Mouse (Mus musculus): ENCODE measurements around the gene Adamtsl3. TPM values are rescaled to one million over a fixed set of nuclear protein-coding genes. Genes with fewer than 3 reads are reported as not detected.

Gene Adamtsl3
- polyA plus RNA-seq (2015; fragmentation: Nextera tagmentation; extraction: Ambion mirVana), result 2.2 and 2.3 TPM in 2 replicates

DNA sequence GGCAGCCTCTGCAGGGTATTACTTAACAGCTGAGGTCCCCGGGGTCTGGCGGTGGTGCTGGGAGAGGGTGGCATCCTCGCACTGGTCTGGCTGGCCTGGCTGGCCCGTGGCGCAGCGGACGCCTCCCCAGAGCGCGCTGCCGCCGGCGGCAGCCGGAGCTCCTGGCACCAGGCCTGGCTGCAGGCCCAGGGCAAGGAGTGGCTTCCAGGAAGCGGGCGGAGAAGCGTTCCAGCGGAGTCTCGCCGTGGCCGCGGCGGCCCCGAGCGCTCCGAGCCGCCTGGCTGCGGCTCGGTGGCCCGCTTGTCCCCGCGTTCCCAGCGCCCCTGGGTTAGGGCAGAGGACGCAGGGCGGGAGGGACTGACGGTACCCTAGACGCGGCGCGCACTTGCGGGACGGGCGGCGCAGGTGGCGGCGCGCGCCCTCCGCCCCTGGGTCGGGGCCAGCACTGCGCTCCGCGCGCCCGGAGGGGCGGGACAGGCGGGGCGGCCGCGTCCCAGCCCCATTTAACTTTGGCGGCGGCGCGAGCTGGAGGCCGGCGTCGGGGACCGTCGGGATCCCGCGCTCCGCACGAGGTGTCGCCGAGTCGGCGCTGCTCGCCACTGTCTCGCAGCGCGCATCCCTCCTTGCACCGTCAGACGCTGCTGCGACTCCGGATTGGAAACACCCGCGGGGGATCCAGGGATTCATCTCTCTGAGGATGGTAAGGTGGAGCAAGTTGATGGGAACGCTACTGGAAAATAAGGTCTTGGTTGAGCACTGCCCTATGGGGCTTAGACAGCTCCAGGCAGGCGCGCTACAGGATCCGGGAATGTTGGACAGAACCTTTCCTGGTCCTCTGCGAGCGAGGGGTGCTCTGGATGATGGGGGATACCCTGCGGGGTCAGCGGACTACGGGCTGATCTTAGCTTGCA, at the start of gene Adamtsl3:
Gene Adamtsl3, plus strand, starts transcription at position 484 of the 911 bp plus-strand sequence.
- DNase-seq (ENCODE audit: low spot score) (peak; percentile 71), ATAC-seq (ENCODE audit: low FRiP score, low TSS enrichment) (peak; percentile 69)
- Histone ChIP-seq H3K27ac (replicated peaks) (no peak within 1 kb of the TSS), H3K4me1 (replicated peaks; ENCODE audit: control insufficient read depth, insufficient read depth) (no peaks in the 10 kb centered on the region; the same call in 1 of the 2 replicates), H3K4me3 (ENCODE audit: low read depth, low read length) (peak within 1 kb of the TSS; percentile 43), H3K9me3 (ENCODE audit: control insufficient read depth, low read length) (no peaks in the 10 kb centered on the region), H3K9ac (ENCODE audit: low read length) (peak within 1 kb of the TSS; percentile 18), H3K36me3 (ENCODE audit: control insufficient read depth, insufficient read depth, low read length) (no peaks in the 10 kb centered on the region), H3K4me2 (replicated peaks; ENCODE audit: low read depth) (peak within 1 kb of the TSS; percentile 70), H3K27me3 (ENCODE audit: control insufficient read depth, insufficient read depth, low read length) (no peaks in the 10 kb centered on the region; the same call in 1 of the 2 replicates)
- WGBS, result 2% methylated on average over 88 of the region's 95 CpGs
- TF ChIP-seq CTCF (IDR thresholded peaks at IDR 0.05; ENCODE audit: low read depth) (no peak), EP300 (optimal IDR thresholded peaks at IDR 0.05) (no peak)

DNA sequence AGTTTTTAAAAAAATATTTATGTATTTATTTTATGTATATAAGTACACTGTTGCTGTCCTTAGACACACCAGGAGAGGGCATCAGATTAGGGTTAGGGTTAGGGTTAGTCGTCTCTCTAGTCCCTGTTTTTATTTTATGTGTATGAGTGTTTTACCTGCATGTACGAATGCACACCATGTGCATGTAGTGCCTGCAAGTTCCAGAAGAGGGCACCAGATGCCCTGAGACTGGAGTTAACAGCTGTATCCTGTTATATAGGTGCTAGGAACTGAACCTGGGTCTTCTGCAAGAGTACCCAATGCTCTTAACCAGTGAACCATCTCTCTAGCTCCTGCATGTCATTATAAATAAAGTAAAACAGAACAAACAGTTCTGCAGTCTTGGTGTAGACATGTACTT, 48.3 kb upstream of the Adamtsl3 start:
- DNase-seq (ENCODE audit: low spot score), result no peak
- no peak overlapping the region for H3K4me3 ChIP-seq (ENCODE audit: low read depth, low read length)
- no peak for ATAC-seq (ENCODE audit: low FRiP score, low TSS enrichment)
- H3K4me1 ChIP-seq (replicated peaks; ENCODE audit: control insufficient read depth, insufficient read depth), result no peaks in the 10 kb centered on the region
- H3K9ac ChIP-seq (ENCODE audit: low read length), result no peak overlapping the region
- 0 out of 2 replicates have a peak, but pooled peaks cover 4% of the 10 kb centered on the region for H3K9me3 ChIP-seq (ENCODE audit: control insufficient read depth, low read length)
- no peaks in the 10 kb centered on the region for H3K36me3 ChIP-seq (ENCODE audit: control insufficient read depth, insufficient read depth, low read length)
- TF ChIP-seq CTCF (IDR thresholded peaks at IDR 0.05; ENCODE audit: low read depth) (peak; percentile 54), EP300 (optimal IDR thresholded peaks at IDR 0.05) (no peak)
- no peaks in the 10 kb centered on the region for H3K27me3 ChIP-seq (ENCODE audit: control insufficient read depth, insufficient read depth, low read length)
- H3K27ac ChIP-seq (replicated peaks), result no peak overlapping the region
- no peak overlapping the region for H3K4me2 ChIP-seq (replicated peaks; ENCODE audit: low read depth)
- WGBS, result 87% methylated on average over 2 of the region's 2 CpGs

GRCm38 (mm10) chr7:82293441-82293840, 42.1 kb upstream of the Adamtsl3 start:
- H3K27ac ChIP-seq (replicated peaks), result no peak overlapping the region
- DNase-seq (ENCODE audit: low spot score) (no peak), ATAC-seq (ENCODE audit: low FRiP score, low TSS enrichment) (no peak)
- H3K4me2 ChIP-seq (replicated peaks; ENCODE audit: low read depth), result no peak overlapping the region
- H3K27me3 ChIP-seq (ENCODE audit: control insufficient read depth, insufficient read depth, low read length), result no peaks in the 10 kb centered on the region
- no peaks in the 10 kb centered on the region for H3K9me3 ChIP-seq (ENCODE audit: control insufficient read depth, low read length)
- no peak overlapping the region for H3K4me3 ChIP-seq (ENCODE audit: low read depth, low read length)
- no peak overlapping the region for H3K9ac ChIP-seq (ENCODE audit: low read length)
- TF ChIP-seq CTCF (IDR thresholded peaks at IDR 0.05; ENCODE audit: low read depth) (no peak), EP300 (optimal IDR thresholded peaks at IDR 0.05) (no peak)
- no peaks in the 10 kb centered on the region; the same call in 1 of the 2 replicates for H3K4me1 ChIP-seq (replicated peaks; ENCODE audit: control insufficient read depth, insufficient read depth)
- WGBS, result 55% methylated on average over 7 of the region's 7 CpGs
- no peaks in the 10 kb centered on the region for H3K36me3 ChIP-seq (ENCODE audit: control insufficient read depth, insufficient read depth, low read length)

GRCm38 (mm10) chr7:82294083-82294482, 41.4 kb upstream of the Adamtsl3 start:
- no peak overlapping the region for H3K27ac ChIP-seq (replicated peaks)
- ATAC-seq (ENCODE audit: low FRiP score, low TSS enrichment) (no peak), DNase-seq (ENCODE audit: low spot score) (no peak)
- no peak overlapping the region for H3K9ac ChIP-seq (ENCODE audit: low read length)
- H3K4me2 ChIP-seq (replicated peaks; ENCODE audit: low read depth), result peak overlapping the region; percentile 34
- no peaks in the 10 kb centered on the region; the same call in 1 of the 2 replicates for H3K4me1 ChIP-seq (replicated peaks; ENCODE audit: control insufficient read depth, insufficient read depth)
- H3K4me3 ChIP-seq (ENCODE audit: low read depth, low read length), result no peak overlapping the region
- 58% methylated on average over 10 of the region's 10 CpGs for WGBS
- H3K36me3 ChIP-seq (ENCODE audit: control insufficient read depth, insufficient read depth, low read length), result no peaks in the 10 kb centered on the region
- TF ChIP-seq EP300 (optimal IDR thresholded peaks at IDR 0.05) (no peak), CTCF (IDR thresholded peaks at IDR 0.05; ENCODE audit: low read depth) (no peak)
- H3K9me3 ChIP-seq (ENCODE audit: control insufficient read depth, low read length), result no peaks in the 10 kb centered on the region
- H3K27me3 ChIP-seq (ENCODE audit: control insufficient read depth, insufficient read depth, low read length), result no peaks in the 10 kb centered on the region

DNA sequence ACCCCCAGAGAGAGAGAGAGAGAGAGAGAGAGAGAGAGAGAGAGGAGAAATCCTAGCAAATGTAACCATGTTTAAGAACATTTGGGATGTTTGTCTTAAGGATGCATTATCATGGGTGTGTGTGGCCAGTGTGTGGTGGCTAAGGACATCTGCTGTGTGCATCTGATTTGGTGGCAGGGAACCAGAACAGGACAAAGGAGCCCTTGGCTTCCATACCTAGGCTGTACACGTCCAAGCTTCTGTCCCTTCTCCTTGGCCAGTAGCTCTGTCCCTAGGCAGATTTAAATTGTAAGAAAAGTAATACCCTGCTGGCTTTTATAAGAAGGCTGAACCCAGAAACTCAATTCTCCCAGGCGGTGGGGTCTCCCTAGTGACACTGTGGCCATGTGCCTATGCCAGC, 40.9 kb upstream of the Adamtsl3 start:
- ATAC-seq (ENCODE audit: low FRiP score, low TSS enrichment), result no peak
- no peak overlapping the region for H3K27ac ChIP-seq (replicated peaks)
- no peaks in the 10 kb centered on the region; the same call in 1 of the 2 replicates for H3K4me1 ChIP-seq (replicated peaks; ENCODE audit: control insufficient read depth, insufficient read depth)

GRCm38 (mm10) chr7:82308398-82308797, 27.1 kb upstream of the Adamtsl3 start:
- H3K4me2 ChIP-seq (replicated peaks; ENCODE audit: low read depth), result no peak overlapping the region
- no peak overlapping the region for H3K27ac ChIP-seq (replicated peaks)
- no peaks in the 10 kb centered on the region for H3K9me3 ChIP-seq (ENCODE audit: control insufficient read depth, low read length)
- no peak for DNase-seq (ENCODE audit: low spot score)
- no peak for ATAC-seq (ENCODE audit: low FRiP score, low TSS enrichment)
- WGBS, result 71% methylated on average over 4 of the region's 4 CpGs
- no peaks in the 10 kb centered on the region for H3K36me3 ChIP-seq (ENCODE audit: control insufficient read depth, insufficient read depth, low read length)
- H3K9ac ChIP-seq (ENCODE audit: low read length), result no peak overlapping the region
- no peak overlapping the region for H3K4me3 ChIP-seq (ENCODE audit: low read depth, low read length)
- TF ChIP-seq CTCF (IDR thresholded peaks at IDR 0.05; ENCODE audit: low read depth) (no peak), EP300 (optimal IDR thresholded peaks at IDR 0.05) (no peak)
- H3K27me3 ChIP-seq (ENCODE audit: control insufficient read depth, insufficient read depth, low read length), result no peaks in the 10 kb centered on the region
- no peaks in the 10 kb centered on the region for H3K4me1 ChIP-seq (replicated peaks; ENCODE audit: control insufficient read depth, insufficient read depth)

More for the DNA sequence above, 40.9 kb upstream of the Adamtsl3 start:
- Histone ChIP-seq H3K9me3 (ENCODE audit: control insufficient read depth, low read length) (no peaks in the 10 kb centered on the region), H3K9ac (ENCODE audit: low read length) (no peak overlapping the region), H3K27me3 (ENCODE audit: control insufficient read depth, insufficient read depth, low read length) (no peaks in the 10 kb centered on the region), H3K36me3 (ENCODE audit: control insufficient read depth, insufficient read depth, low read length) (no peaks in the 10 kb centered on the region), H3K4me3 (ENCODE audit: low read depth, low read length) (no peak overlapping the region), H3K4me2 (replicated peaks; ENCODE audit: low read depth) (no peak overlapping the region)
- WGBS, result 62% methylated on average over 2 of the region's 2 CpGs
- no peak for TF ChIP-seq CTCF (IDR thresholded peaks at IDR 0.05; ENCODE audit: low read depth)
- no peak for TF ChIP-seq EP300 (optimal IDR thresholded peaks at IDR 0.05)
- DNase-seq (ENCODE audit: low spot score), result no peak

All from stomach, postnatal 0 days (tissue).